7 mouse cellular contexts compared by ENCODE assay signal in the genomic region with DNA sequence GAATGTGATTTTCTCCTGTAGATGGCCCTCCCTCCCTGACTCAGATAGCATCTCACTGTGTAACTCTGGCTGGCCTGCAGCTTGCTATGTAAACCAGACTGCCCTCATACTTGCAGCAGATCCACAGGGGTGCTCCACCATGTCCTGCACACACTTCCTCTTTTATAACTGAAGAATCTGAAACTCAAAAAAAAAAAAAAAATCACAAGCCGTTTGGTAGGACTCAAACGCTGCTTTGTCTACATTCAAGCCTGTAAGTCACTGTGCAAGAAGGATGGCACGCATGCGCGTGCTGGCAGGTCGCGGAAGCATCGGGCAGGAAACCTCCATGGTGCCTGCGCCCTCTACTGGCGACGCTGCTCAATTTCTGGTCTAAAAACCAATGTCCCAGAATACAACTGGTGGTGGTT. TPM values are rescaled to one million over a fixed set of nuclear protein-coding genes. Genes with fewer than 3 reads are reported as not detected.
A peak's percentile ranks its signal among the peaks of the same experiment; 100 is the strongest.
DNase-seq lines count a peak whose midpoint lies in the region; ATAC-seq and TF ChIP-seq lines count a peak whose summit lies in the region.

No protein-coding gene starts in this region.

- H3K36me3 ChIP-seq in intestine, postnatal 0 days (ENCODE audit: control insufficient read depth, insufficient read depth), result no peaks in the 10 kb centered on the region
- no peaks in the 10 kb centered on the region for H3K36me3 ChIP-seq in midbrain, embryonic 12.5 days
- H3K36me3 ChIP-seq in small intestine, adult 2 months (ENCODE audit: control insufficient read depth, insufficient read depth, low read length), result no peaks in the 10 kb centered on the region

- peak; percentile 87 for DNase-seq in adrenal gland, adult 2 months
- peak; percentile 85 for DNase-seq in embryo, embryonic 9.5 days (ENCODE audit: extremely low spot score)
- DNase-seq in gonadal fat pad, adult 2 months (ENCODE audit: low read depth), result peak; percentile 45
- peak; percentile 96 for DNase-seq in left cerebral cortex, postnatal 4 days

- no peaks in the 10 kb centered on the region for H3K9me3 ChIP-seq in intestine, postnatal 0 days (ENCODE audit: control insufficient read depth)
- H3K9me3 ChIP-seq in midbrain, embryonic 12.5 days, result no peaks in the 10 kb centered on the region

- no peak for TF ChIP-seq POLR2A in small intestine, adult 2 months (IDR thresholded peaks at IDR 0.05; ENCODE audit: low read depth, low read length)

- H3K4me3 ChIP-seq in intestine, postnatal 0 days (ENCODE audit: low read depth, low read length), result no peak overlapping the region
- H3K4me3 ChIP-seq in midbrain, embryonic 12.5 days, result peak overlapping the region; percentile 19
- no peak overlapping the region for H3K4me3 ChIP-seq in small intestine, adult 2 months (ENCODE audit: low read depth, low read length)

- ATAC-seq in intestine, postnatal 0 days, result peak; percentile 61
- ATAC-seq in midbrain, embryonic 12.5 days (ENCODE audit: low FRiP score, low read depth), result peak; percentile 86

- no peaks in the 10 kb centered on the region for H3K27me3 ChIP-seq in intestine, postnatal 0 days (replicated peaks; ENCODE audit: control insufficient read depth, insufficient read depth, low read length)
- no peaks in the 10 kb centered on the region for H3K27me3 ChIP-seq in midbrain, embryonic 12.5 days
- H3K27me3 ChIP-seq in small intestine, adult 2 months (ENCODE audit: control insufficient read depth, insufficient read depth, low read length), result no peaks in the 10 kb centered on the region

- WGBS in intestine, postnatal 0 days, result under 1% methylated on average over 11 of the region's 11 CpGs
- 0% methylated on average over 11 of the region's 11 CpGs for WGBS in midbrain, embryonic 12.5 days
- under 1% methylated on average over 11 of the region's 11 CpGs for WGBS in small intestine, adult 2 months

- no peaks in the 10 kb centered on the region for H3K4me1 ChIP-seq in intestine, postnatal 0 days (replicated peaks; ENCODE audit: control insufficient read depth, insufficient read depth, low read length)
- no peaks in the 10 kb centered on the region; the same call in 1 of the 2 replicates for H3K4me1 ChIP-seq in midbrain, embryonic 12.5 days
- H3K4me1 ChIP-seq in small intestine, adult 2 months (ENCODE audit: control insufficient read depth, insufficient read depth, insufficient read length, low read length), result no peaks in the 10 kb centered on the region

- intact Hi-C loops in left cerebral cortex, postnatal 4 days (cut with DNase I), result loop anchor here (10.0 kb wide), 1 partner anchor 103 kb away; no protein-coding TSS in a partner anchor

- peak overlapping the region; percentile 17; the same call in 1 of the 2 replicates for H3K4me2 ChIP-seq in intestine, postnatal 0 days (replicated peaks; ENCODE audit: low read depth)
- peak overlapping the region; percentile 49 for H3K4me2 ChIP-seq in midbrain, embryonic 12.5 days (replicated peaks)

- TF ChIP-seq CTCF in intestine, postnatal 0 days (IDR thresholded peaks at IDR 0.05; ENCODE audit: low read depth), result peak; percentile 95
- peak; percentile 98 for TF ChIP-seq CTCF in small intestine, adult 2 months (IDR thresholded peaks at IDR 0.05; ENCODE audit: extremely low read depth, insufficient read length, insufficient replicate concordance, low read depth, low read length)

- no peak overlapping the region for H3K9ac ChIP-seq in intestine, postnatal 0 days (ENCODE audit: low read depth, low read length)
- peak overlapping the region; percentile 21 for H3K9ac ChIP-seq in midbrain, embryonic 12.5 days (replicated peaks)

- no peak overlapping the region for H3K27ac ChIP-seq in intestine, postnatal 0 days (ENCODE audit: low read depth, low read length)
- H3K27ac ChIP-seq in midbrain, embryonic 12.5 days (replicated peaks), result peak overlapping the region; percentile 63
- no peak overlapping the region for H3K27ac ChIP-seq in small intestine, adult 2 months (ENCODE audit: insufficient read depth, low read depth, low read length)

RNA-seq across cellular contexts. Expression of a gene that starts 19.8 kb away (rescaled TPM):
- under 1 TPM; 0.48 to 0.63 TPM for total RNA-seq in adrenal gland, adult 2 months (2021)
- polyA plus RNA-seq in adrenal gland, adult 2 months (2012; rRNA removed), result 0.28 and 0.55 TPM in 2 replicates
- polyA plus RNA-seq in gonadal fat pad, adult 2 months (2012; rRNA removed), result 1.1 and 1.8 TPM in 2 replicates
- 5.5 and 16.5 TPM in 2 replicates for polyA plus RNA-seq in intestine, postnatal 0 days (2015; fragmentation: Nextera tagmentation; extraction: Ambion mirVana)
- total RNA-seq in left cerebral cortex, postnatal 4 days (2021), result under 1 TPM in 1 of 2 experiments, not detected in 1; 0.20 TPM
- polyA plus RNA-seq in midbrain, embryonic 12.5 days (2016; fragmentation: Nextera tagmentation; extraction: Ambion mirVana), result 0.20 and 0.26 TPM in 2 replicates
- polyA plus RNA-seq in small intestine, adult 2 months (2012; rRNA removed), result 4.2 and 184 TPM in 2 replicates

RNA-seq across cellular contexts. Expression of a gene that starts 30.5 kb away (rescaled TPM):
- total RNA-seq in adrenal gland, adult 2 months (2021), result 10 to 100 TPM in 1 of 2 experiments, 1 to 10 TPM in 1; 3.7 to 13.4 TPM
- polyA plus RNA-seq in adrenal gland, adult 2 months (2012; rRNA removed), result 2.8 and 2.9 TPM in 2 replicates
- 7.0 and 7.7 TPM in 2 replicates for polyA plus RNA-seq in gonadal fat pad, adult 2 months (2012; rRNA removed)
- polyA plus RNA-seq in intestine, postnatal 0 days (2015; fragmentation: Nextera tagmentation; extraction: Ambion mirVana), result 2.9 and 3.3 TPM in 2 replicates
- total RNA-seq in left cerebral cortex, postnatal 4 days (2021), result 1 to 10 TPM in 1 of 2 experiments, under 1 TPM in 1; 0.93 to 1.8 TPM
- 0.62 and 0.93 TPM in 2 replicates for polyA plus RNA-seq in midbrain, embryonic 12.5 days (2016; fragmentation: Nextera tagmentation; extraction: Ambion mirVana)
- polyA plus RNA-seq in small intestine, adult 2 months (2012; rRNA removed), result 0.96 and 1.5 TPM in 2 replicates

RNA-seq across cellular contexts. Expression of a gene that starts 58.9 kb away (rescaled TPM):
- total RNA-seq in adrenal gland, adult 2 months (2021), result not detected
- not detected in 2 replicates for polyA plus RNA-seq in adrenal gland, adult 2 months (2012; rRNA removed)
- polyA plus RNA-seq in gonadal fat pad, adult 2 months (2012; rRNA removed), result not detected in 2 replicates
- 0.05 TPM in 1 of 2 replicates, not detected in the other for polyA plus RNA-seq in intestine, postnatal 0 days (2015; fragmentation: Nextera tagmentation; extraction: Ambion mirVana)
- not detected for total RNA-seq in left cerebral cortex, postnatal 4 days (2021)
- polyA plus RNA-seq in midbrain, embryonic 12.5 days (2016; fragmentation: Nextera tagmentation; extraction: Ambion mirVana), result not detected in 2 replicates
- 0.04 TPM in 1 of 2 replicates, not detected in the other for polyA plus RNA-seq in small intestine, adult 2 months (2012; rRNA removed)

Comparison
In these comparisons a context has a peak if more than half of its experiments do, and no peak if none do; other contexts are left out.
1. DNase-seq: peak in every context shown above with its lines; median percentile 96 in left cerebral cortex, postnatal 4 days; 87 in adrenal gland, adult 2 months; 85 in embryo, embryonic 9.5 days; 45 in gonadal fat pad, adult 2 months.